In genomic region chr7:65803422-65804303, GRCm38 (mm10) we compare ENCODE assay signal across 8 mouse cellular contexts. TPM values are rescaled to one million over a fixed set of nuclear protein-coding genes. Genes with fewer than 3 reads are reported as not detected.
A peak's percentile ranks its signal among the peaks of the same experiment; 100 is the strongest.
DNase-seq lines count a peak whose midpoint lies in the region; ATAC-seq and TF ChIP-seq lines count a peak whose summit lies in the region.

No protein-coding gene starts in this region.

- no peaks in the 10 kb centered on the region for H3K36me3 ChIP-seq in forebrain, embryonic 10.5 days (replicated peaks)
- H3K36me3 ChIP-seq in forebrain, embryonic 12.5 days (replicated peaks): no peaks in the 10 kb centered on the region
- H3K36me3 ChIP-seq in limb, embryonic 14.5 days (ENCODE audit: control insufficient read depth, insufficient read depth, low read length): no peaks in the 10 kb centered on the region
- no peaks in the 10 kb centered on the region for H3K36me3 ChIP-seq in thymus, adult 2 months (ENCODE audit: control insufficient read depth, insufficient read depth, low read length)

- H3K4me3 ChIP-seq in forebrain, embryonic 10.5 days: no peak overlapping the region
- H3K4me3 ChIP-seq in forebrain, embryonic 12.5 days (replicated peaks): no peak overlapping the region
- no peak overlapping the region for H3K4me3 ChIP-seq in limb, embryonic 14.5 days (replicated peaks; ENCODE audit: low read length)
- no peak overlapping the region for H3K4me3 ChIP-seq in thymus, adult 2 months (ENCODE audit: control insufficient read depth, insufficient read depth, low read length)

- no peak for TF ChIP-seq CTCF in thymus, adult 2 months (IDR thresholded peaks at IDR 0.05; ENCODE audit: borderline replicate concordance, control insufficient read depth, extremely low read depth, insufficient read depth, low read length, poor library complexity)

- no peak overlapping the region for H3K4me2 ChIP-seq in forebrain, embryonic 12.5 days
- no peak overlapping the region for H3K4me2 ChIP-seq in limb, embryonic 14.5 days (replicated peaks; ENCODE audit: low read depth, low read length, severe bottlenecking)

- no peak for TF ChIP-seq POLR2A in limb, embryonic 14.5 days (IDR thresholded peaks at IDR 0.05; ENCODE audit: borderline replicate concordance, extremely low read depth, insufficient read depth, insufficient read length)
- TF ChIP-seq POLR2A in thymus, adult 2 months (IDR thresholded peaks at IDR 0.05; ENCODE audit: control insufficient read depth, extremely low read depth, insufficient read depth, low read length, poor library complexity): no peak

- intact Hi-C loops in heart, postnatal 25 days (cut with DNase I): no loop called here

- H3K27ac ChIP-seq in forebrain, embryonic 10.5 days: peak overlapping the region; percentile 62
- no peak overlapping the region for H3K27ac ChIP-seq in forebrain, embryonic 12.5 days
- no peak overlapping the region for H3K27ac ChIP-seq in limb, embryonic 14.5 days (replicated peaks; ENCODE audit: low read depth, low read length)
- no peak overlapping the region for H3K27ac ChIP-seq in thymus, adult 2 months (ENCODE audit: control insufficient read depth, insufficient read depth, low read length)

- H3K27me3 ChIP-seq in forebrain, embryonic 10.5 days (ENCODE audit: poor library complexity, severe bottlenecking): no peaks in the 10 kb centered on the region
- no peaks in the 10 kb centered on the region for H3K27me3 ChIP-seq in forebrain, embryonic 12.5 days
- H3K27me3 ChIP-seq in limb, embryonic 14.5 days (ENCODE audit: control insufficient read depth, insufficient read depth, low read length): no peaks in the 10 kb centered on the region
- H3K27me3 ChIP-seq in thymus, adult 2 months (ENCODE audit: control insufficient read depth, insufficient read depth, low read length): no peaks in the 10 kb centered on the region

- no peak for ATAC-seq in forebrain, embryonic 12.5 days (ENCODE audit: low FRiP score)
- ATAC-seq in limb, embryonic 14.5 days (ENCODE audit: low FRiP score, low read depth): peak; percentile 87
- no peak for ATAC-seq in inflammation-experienced regulatory T-cells, adult 6 months

- no peak for DNase-seq in forebrain, embryonic 10.5 days (ENCODE audit: extremely low spot score, low spot score)
- DNase-seq in heart, postnatal 25 days (ENCODE audit: low spot score): peak; percentile 55
- DNase-seq in limb, embryonic 14.5 days (ENCODE audit: low spot score): peak; percentile 48
- DNase-seq in skeletal muscle tissue, adult 2 months (ENCODE audit: low read depth, low spot score): peak; percentile 83
- no peak for DNase-seq in right cerebral cortex, adult 2 months (ENCODE audit: low spot score in 2 of 2)
- DNase-seq in thymus, adult 2 months: no peak

- H3K9me3 ChIP-seq in forebrain, embryonic 10.5 days: no peaks in the 10 kb centered on the region
- no peaks in the 10 kb centered on the region for H3K9me3 ChIP-seq in forebrain, embryonic 12.5 days
- no peaks in the 10 kb centered on the region for H3K9me3 ChIP-seq in limb, embryonic 14.5 days (ENCODE audit: control insufficient read depth, low read length)

- 66% methylated on average over 11 of the region's 11 CpGs for WGBS in forebrain, embryonic 10.5 days
- WGBS in forebrain, embryonic 12.5 days: 68% methylated on average over 11 of the region's 11 CpGs
- 51% methylated on average over 11 of the region's 11 CpGs for WGBS in limb, embryonic 14.5 days
- 78% methylated on average over 11 of the region's 11 CpGs for WGBS in thymus, adult 2 months

- peaks cover 11% of the 10 kb centered on the region for H3K4me1 ChIP-seq in forebrain, embryonic 10.5 days
- H3K4me1 ChIP-seq in forebrain, embryonic 12.5 days: peaks cover 8% of the 10 kb centered on the region
- peaks cover 8% of the 10 kb centered on the region for H3K4me1 ChIP-seq in limb, embryonic 14.5 days (ENCODE audit: control insufficient read depth, insufficient read depth, low read length)
- no peaks in the 10 kb centered on the region for H3K4me1 ChIP-seq in thymus, adult 2 months (replicated peaks; ENCODE audit: control insufficient read depth, insufficient read depth, low read length)

- H3K9ac ChIP-seq in forebrain, embryonic 12.5 days: no peak overlapping the region
- H3K9ac ChIP-seq in limb, embryonic 14.5 days (ENCODE audit: low read depth, low read length, severe bottlenecking): no peak overlapping the region

RNA-seq across cellular contexts. Expression of gene Pcsk6, which starts 57.9 kb away (rescaled TPM):
- 1.2 and 1.8 TPM in 2 replicates for polyA plus RNA-seq in forebrain, embryonic 10.5 days (2016; fragmentation: Nextera tagmentation; extraction: Ambion mirVana)
- 1.6 and 2.5 TPM in 2 replicates for polyA plus RNA-seq in forebrain, embryonic 12.5 days (2016; fragmentation: Nextera tagmentation; extraction: Ambion mirVana)
- total RNA-seq in heart, postnatal 25 days (2021): 10 to 100 TPM; 45.7 to 56.1 TPM
- polyA plus RNA-seq in limb, embryonic 14.5 days (2012; rRNA removed): 34.1 and 37.9 TPM in 2 replicates
- polyA plus RNA-seq in limb, embryonic 14.5 days (2014; fragmentation: Nextera tagmentation; extraction: Ambion mirVana): 15.2 and 19.4 TPM in 2 replicates
- polyA plus RNA-seq in inflammation-experienced regulatory T-cells, adult 6 months (2017; shearing (Covaris generic)): not detected
- polyA plus RNA-seq in thymus, adult 2 months (2012; rRNA removed): 4.1 and 4.5 TPM in 2 replicates

Comparison
In these comparisons a context has a peak if more than half of its experiments do, and no peak if none do; other contexts are left out.
1. DNase-seq: peak in heart, postnatal 25 days (single experiment), limb, embryonic 14.5 days (single experiment) and skeletal muscle tissue, adult 2 months (single experiment); none in forebrain, embryonic 10.5 days (single experiment), right cerebral cortex, adult 2 months (0 of 2) and thymus, adult 2 months (single experiment).